Mouse (Mus musculus): ENCODE data around the gene Acoxl.

Acoxl gene

GRCm38 (mm10) chr2:128033503-128033902, 194.8 kb downstream of the Acoxl start:
- DNase-seq (ENCODE audit: low spot score), result no peak

- DNase-seq (ENCODE audit: low spot score), result no peak
These were observed 195.5 kb downstream of the Acoxl start for GRCm38 (mm10) chr2:128034066-128034665.

- no peak for DNase-seq (ENCODE audit: low spot score)
These were observed 199.7 kb downstream of the Acoxl start for GRCm38 (mm10) chr2:128038259-128038890.

- no peak for DNase-seq (ENCODE audit: low spot score)
These were observed 202.5 kb downstream of the Acoxl start for GRCm38 (mm10) chr2:128041066-128041750.

GRCm38 (mm10) chr2:128046454-128046853, 207.8 kb downstream of the Acoxl start:
- DNase-seq (ENCODE audit: low spot score), result no peak

DNA sequence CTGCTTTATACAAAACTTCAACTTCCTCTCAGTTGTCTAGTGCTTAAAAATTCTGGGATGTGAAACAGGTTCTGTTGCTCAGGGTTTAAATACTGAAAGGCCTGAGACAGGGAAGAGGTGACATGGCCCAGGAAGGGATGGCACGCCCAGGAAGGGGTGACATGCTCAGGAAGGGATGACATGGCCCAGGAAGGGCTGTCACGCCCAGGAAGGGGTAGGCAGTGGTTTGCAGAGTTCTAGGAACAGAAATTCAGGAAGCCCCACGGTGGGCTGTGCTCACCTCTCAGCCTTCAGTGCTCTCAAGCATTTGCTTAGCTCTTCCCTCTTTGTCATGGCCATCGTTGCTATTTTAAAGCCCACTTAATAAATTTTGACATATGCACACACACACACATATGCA, 216.2 kb downstream of the Acoxl start:
- DNase-seq (ENCODE audit: low spot score), result no peak

DNA sequence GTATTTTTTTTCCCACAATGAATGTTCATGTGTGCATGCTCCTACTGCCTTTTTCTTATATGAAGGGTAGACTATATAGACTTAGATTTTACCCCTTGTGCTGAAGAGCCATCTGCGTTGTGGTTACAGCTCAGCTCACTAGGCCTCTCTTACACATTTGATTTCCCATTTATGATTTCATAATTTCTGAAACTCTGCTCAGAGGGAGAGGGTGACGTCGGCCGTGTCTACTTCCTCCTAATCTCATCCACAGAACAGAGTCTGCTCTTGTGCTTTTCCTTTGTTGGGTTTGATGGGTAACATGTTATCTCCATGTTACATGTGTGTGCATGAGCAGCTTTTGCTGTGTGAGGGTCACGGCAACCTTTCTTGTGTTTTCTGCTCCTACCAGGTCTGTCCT, 219.2 kb downstream of the Acoxl start:
- DNase-seq (ENCODE audit: low spot score), result no peak

GRCm38 (mm10) chr2:128058627-128059026, 220.0 kb downstream of the Acoxl start:
- DNase-seq (ENCODE audit: low spot score), result no peak

DNA sequence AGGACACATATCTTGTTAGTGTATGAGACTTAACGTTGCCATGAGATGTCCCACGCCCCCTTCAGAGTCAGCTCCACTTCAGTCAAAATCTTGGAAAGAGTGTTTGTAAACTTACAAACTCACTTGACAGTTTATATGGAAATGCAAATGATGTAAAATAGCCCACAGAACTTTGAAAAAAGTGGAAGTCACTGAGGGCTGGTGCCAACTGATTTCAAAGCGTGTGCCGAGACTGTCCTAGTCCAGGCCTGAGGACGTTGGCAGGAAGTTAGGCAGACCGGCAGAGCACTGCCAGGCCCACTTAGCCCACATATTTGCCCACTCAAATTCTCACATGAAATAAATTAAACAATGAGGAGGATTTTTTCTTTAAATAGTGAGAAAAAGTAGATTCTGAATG, 221.5 kb downstream of the Acoxl start:
- DNase-seq (ENCODE audit: low spot score), result no peak

DNA sequence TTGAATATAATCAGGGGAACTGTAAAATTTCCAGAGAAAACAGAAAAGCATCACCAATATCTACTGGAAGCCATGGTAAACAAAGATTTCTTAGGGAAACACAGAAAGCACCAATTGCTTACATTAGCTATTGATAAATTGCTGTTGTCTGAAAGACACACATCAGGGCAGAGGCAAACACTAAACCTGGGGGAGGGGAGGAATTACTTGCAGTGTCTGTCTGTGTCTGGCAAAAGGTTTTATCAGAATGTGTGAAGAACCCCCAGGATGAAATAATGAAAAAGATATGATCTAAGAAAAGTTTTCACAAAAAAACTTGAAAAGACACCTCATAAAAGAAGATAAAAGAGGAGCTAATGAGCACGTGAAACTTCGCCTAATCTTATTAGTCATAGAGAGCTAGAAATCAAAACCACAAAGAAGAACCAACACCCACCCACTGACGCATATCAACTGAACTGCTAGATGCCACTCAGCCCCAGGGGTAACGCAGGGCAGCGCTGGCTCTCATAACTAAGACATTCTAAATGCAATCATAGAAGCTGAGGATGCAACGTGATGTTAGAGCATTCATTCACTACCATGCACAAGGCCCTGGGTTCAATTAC, 222.1 kb downstream of the Acoxl start:
- DNase-seq (ENCODE audit: low spot score), result no peak

GRCm38 (mm10) chr2:128061491-128061890, 222.8 kb downstream of the Acoxl start:
- no peak for DNase-seq (ENCODE audit: low spot score)

- no peak for DNase-seq (ENCODE audit: low spot score)
These were observed 224.1 kb downstream of the Acoxl start for GRCm38 (mm10) chr2:128062756-128063155.

DNA sequence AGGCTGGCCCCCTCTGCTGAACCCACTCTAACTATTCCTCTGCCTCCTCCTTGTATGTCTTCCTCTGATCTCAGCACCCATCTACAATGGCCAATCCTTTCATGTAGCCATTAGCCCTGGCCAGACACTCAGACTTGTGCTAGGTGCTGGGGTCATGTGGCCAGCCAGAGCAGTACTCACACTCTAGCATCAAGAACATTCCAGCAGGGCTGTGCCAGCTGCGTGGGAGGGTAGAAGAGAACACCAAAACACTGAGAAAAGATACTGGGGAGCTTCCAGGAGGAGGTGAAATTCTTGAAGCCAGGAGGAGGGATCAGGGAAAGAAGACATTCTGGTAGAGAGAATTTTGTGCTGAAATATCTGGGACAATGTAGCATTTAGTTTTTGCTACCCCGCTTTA, 226.3 kb downstream of the Acoxl start:
- no peak for DNase-seq (ENCODE audit: low spot score)

GRCm38 (mm10) chr2:128065576-128065975, 226.9 kb downstream of the Acoxl start:
- DNase-seq (ENCODE audit: low spot score), result no peak

DNA sequence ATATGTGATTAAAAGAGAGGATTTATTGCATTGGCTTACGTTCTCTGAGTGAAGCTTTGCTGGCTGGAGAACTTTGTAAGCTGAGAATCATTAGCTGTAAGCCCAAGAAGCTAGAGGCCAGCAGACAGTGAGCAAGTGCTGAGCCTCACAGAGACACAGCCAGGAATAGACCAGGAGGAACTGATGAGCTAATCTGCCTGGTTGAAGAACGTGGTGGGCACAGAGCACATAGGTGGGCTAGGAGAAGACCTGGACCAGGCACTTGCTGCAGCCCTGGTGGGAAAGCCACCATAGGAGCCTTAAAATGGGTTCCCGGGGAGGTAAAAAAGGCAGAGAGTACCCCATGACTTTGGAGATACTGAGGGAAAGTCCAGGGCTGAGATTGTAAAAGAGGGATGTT, 228.5 kb downstream of the Acoxl start:
- DNase-seq (ENCODE audit: low spot score), result no peak

- no peak for DNase-seq (ENCODE audit: low spot score)
These were observed 228.9 kb downstream of the Acoxl start for GRCm38 (mm10) chr2:128067596-128067995.

- DNase-seq (ENCODE audit: low spot score), result no peak
These were observed 229.5 kb downstream of the Acoxl start for GRCm38 (mm10) chr2:128068176-128068575.

- DNase-seq (ENCODE audit: low spot score), result no peak
These were observed 230.3 kb downstream of the Acoxl start for GRCm38 (mm10) chr2:128069025-128069424.

- no peak for DNase-seq (ENCODE audit: low spot score)
These were observed 233.1 kb downstream of the Acoxl start for GRCm38 (mm10) chr2:128071791-128072190.

- DNase-seq (ENCODE audit: low spot score), result no peak
These were observed 234.3 kb downstream of the Acoxl start for GRCm38 (mm10) chr2:128072944-128073343.

- no peak for DNase-seq (ENCODE audit: low spot score)
These were observed 234.9 kb downstream of the Acoxl start for GRCm38 (mm10) chr2:128073603-128074002.

GRCm38 (mm10) chr2:128076936-128077335, 238.3 kb downstream of the Acoxl start:
- DNase-seq (ENCODE audit: low spot score), result no peak

- DNase-seq (ENCODE audit: low spot score), result peak; percentile 16
These were observed 240.2 kb downstream of the Acoxl start for GRCm38 (mm10) chr2:128078859-128079258.
